Mouse (Mus musculus) heart, embryonic 15.5 days (tissue): ENCODE measurements around the gene Zmynd11. TPM values are rescaled to one million over a fixed set of nuclear protein-coding genes. Genes with fewer than 3 reads are reported as not detected.

Source experiments
- ATAC-seq: fragments of 200-750 bp; cut with Nextera tagmentation; replicated peaks from 2 replicates; pipeline ENCODE4 v1.8.0; 2017; ENCODE audit warnings: low read depth, moderate TSS enrichment; ENCODE audit not compliant: insufficient number of reproducible peaks, insufficient read depth, low FRiP score
- H3K27ac ChIP-seq: fragments of 300-500 bp; sonication (generic); 2 replicates; pipeline ENCODE4 v1.5.1; 2015; ENCODE audit warnings: mild to moderate bottlenecking, inconsistent platforms
- H3K27me3 ChIP-seq: fragments of 300-500 bp; sonication (generic); 2 replicates; pipeline ENCODE4 v1.6.1; 2015; ENCODE audit warnings: inconsistent platforms
- H3K36me3 ChIP-seq: fragments of 300-500 bp; sonication (generic); 2 replicates; pipeline ENCODE4 v1.6.1; 2015; ENCODE audit warnings: mild to moderate bottlenecking, inconsistent platforms
- H3K4me1 ChIP-seq: fragments of 300-500 bp; sonication (generic); replicated peaks from 2 replicates; pipeline ENCODE4 v1.6.1; 2015; ENCODE audit warnings: inconsistent platforms
- H3K4me2 ChIP-seq: fragments of 300-500 bp; sonication (generic); 2 replicates; pipeline ENCODE4 v1.6.1; 2015; ENCODE audit warnings: inconsistent platforms, mild to moderate bottlenecking, moderate library complexity
- H3K4me3 ChIP-seq: fragments of 300-500 bp; sonication (generic); 2 replicates; pipeline ENCODE4 v1.5.1; 2015; ENCODE audit warnings: mild to moderate bottlenecking, inconsistent platforms
- H3K9ac ChIP-seq: fragments of 300-500 bp; sonication (generic); 2 replicates; pipeline ENCODE4 v1.6.1; 2015; ENCODE audit warnings: mild to moderate bottlenecking, inconsistent platforms
- H3K9me3 ChIP-seq: fragments of 300-500 bp; sonication (generic); replicated peaks from 2 replicates; pipeline ENCODE4 v1.6.1; 2016; ENCODE audit warnings: inconsistent platforms
- WGBS: fragments of 180-500 bp; shearing (Covaris S2); methylation state at CpG from one replicate; pipeline ENCODE4 v1.1.7; 2015; ENCODE audit warnings: mixed read lengths; 5-methylcytosine and 5-hydroxymethylcytosine counted together
- polyA plus RNA-seq: library from polyadenylated mRNA; unstranded; fragments of >200 nt; fragmentation: Nextera tagmentation; extraction: Ambion mirVana; gene quantifications from 2 replicates; pipeline ENCODE4 v1.2.1, GENCODE M21; 2015

The Zmynd11 gene
- polyA plus RNA-seq, 1 experiment from 2014 or later = 117 TPM

GRCm38 (mm10) chr13:9689366-9689765, 75.8 kb downstream of the Zmynd11 start:
- ATAC-seq = no peak
- no peak overlapping the region for H3K9ac ChIP-seq
- H3K9me3 ChIP-seq = no peaks in the 10 kb centered on the region
- no peak overlapping the region for H3K27ac ChIP-seq
- WGBS = 87% methylated on average over 16 of the region's 16 CpGs
- H3K4me3 ChIP-seq = no peak overlapping the region
- H3K36me3 ChIP-seq = peaks cover 78% of the 10 kb centered on the region
- no peaks in the 10 kb centered on the region for H3K4me1 ChIP-seq
- no peak overlapping the region for H3K4me2 ChIP-seq
- no peaks in the 10 kb centered on the region for H3K27me3 ChIP-seq

DNA sequence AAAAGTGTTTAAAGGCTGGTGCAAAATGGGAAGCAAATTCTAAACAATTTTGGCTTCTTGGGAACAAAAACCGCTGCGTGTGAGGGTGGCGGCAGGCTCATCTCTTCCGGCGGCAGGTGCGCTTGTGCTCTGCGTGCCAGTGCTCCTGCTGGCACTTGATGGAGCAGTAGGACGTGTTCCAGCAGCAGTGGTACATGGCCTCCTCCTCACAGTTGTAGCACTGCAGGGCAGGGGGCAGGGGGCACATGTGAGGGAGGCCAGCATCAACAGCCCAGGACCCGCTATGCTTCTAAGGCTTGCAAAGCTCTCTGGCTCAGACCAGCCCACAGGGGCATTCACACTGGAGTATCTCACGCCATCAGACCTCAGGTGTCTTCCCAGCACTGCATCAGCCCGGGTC, 78.4 kb downstream of the Zmynd11 start:
- H3K27ac ChIP-seq = no peak overlapping the region
- no peak for ATAC-seq
- no peaks in the 10 kb centered on the region for H3K4me1 ChIP-seq
- no peak overlapping the region for H3K9ac ChIP-seq
- H3K27me3 ChIP-seq = no peaks in the 10 kb centered on the region
- peaks cover 80% of the 10 kb centered on the region for H3K36me3 ChIP-seq
- H3K4me3 ChIP-seq = no peak overlapping the region
- H3K9me3 ChIP-seq = no peaks in the 10 kb centered on the region
- H3K4me2 ChIP-seq = no peak overlapping the region
- whole genome bisulfite sequencing = 92% methylated on average over 11 of the region's 11 CpGs

GRCm38 (mm10) chr13:9686261-9686660, 78.9 kb downstream of the Zmynd11 start:
- H3K4me1 ChIP-seq = no peaks in the 10 kb centered on the region
- no peaks in the 10 kb centered on the region for H3K9me3 ChIP-seq
- H3K36me3 ChIP-seq = peaks cover 82% of the 10 kb centered on the region
- no peak overlapping the region for H3K4me3 ChIP-seq
- no peaks in the 10 kb centered on the region for H3K27me3 ChIP-seq
- 89% methylated on average over 7 of the region's 7 CpGs for WGBS
- H3K9ac ChIP-seq = no peak overlapping the region
- ATAC-seq = no peak
- no peak overlapping the region for H3K27ac ChIP-seq
- no peak overlapping the region for H3K4me2 ChIP-seq

GRCm38 (mm10) chr13:9684153-9684923, 80.8 kb downstream of the Zmynd11 start:
- H3K9me3 ChIP-seq = no peaks in the 10 kb centered on the region
- peaks cover 68% of the 10 kb centered on the region for H3K36me3 ChIP-seq
- no peaks in the 10 kb centered on the region for H3K4me1 ChIP-seq
- H3K27me3 ChIP-seq = no peaks in the 10 kb centered on the region
- no peak overlapping the region for H3K27ac ChIP-seq
- no peak for ATAC-seq
- H3K4me3 ChIP-seq = no peak overlapping the region
- H3K4me2 ChIP-seq = no peak overlapping the region
- 86% methylated on average over 11 of the region's 11 CpGs for WGBS
- no peak overlapping the region for H3K9ac ChIP-seq

DNA sequence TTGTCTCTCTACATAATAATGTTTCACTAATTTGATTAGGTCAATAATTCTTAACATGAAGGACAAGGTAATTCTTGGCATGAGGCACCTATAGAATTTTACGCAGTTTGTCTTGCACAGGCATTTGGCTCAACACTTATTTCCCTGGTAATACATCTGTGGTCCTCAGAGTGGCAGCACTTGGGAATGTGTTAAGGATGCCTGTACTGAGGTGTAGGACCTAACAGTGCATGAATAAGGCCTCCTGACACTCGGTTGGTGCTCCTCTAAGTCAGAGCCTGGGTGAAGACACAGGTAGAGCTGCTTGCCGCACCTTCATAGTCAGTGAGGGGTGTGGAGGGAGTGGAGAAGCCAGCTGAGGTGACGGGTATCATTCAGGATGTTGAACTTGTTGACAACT, 81.8 kb downstream of the Zmynd11 start:
- Histone ChIP-seq H3K9me3 (no peaks in the 10 kb centered on the region), H3K4me2 (no peak overlapping the region), H3K36me3 (peaks cover 57% of the 10 kb centered on the region), H3K27me3 (no peaks in the 10 kb centered on the region), H3K4me1 (no peaks in the 10 kb centered on the region), H3K4me3 (no peak overlapping the region), H3K27ac (no peak overlapping the region), H3K9ac (no peak overlapping the region)
- no peak for ATAC-seq
- WGBS = 87% methylated on average over 4 of the region's 4 CpGs

- Histone ChIP-seq H3K4me3 (no peak overlapping the region), H3K27ac (no peak overlapping the region), H3K9me3 (peaks cover under 1% of the 10 kb centered on the region; the same call in 1 of the 2 replicates), H3K36me3 (peaks cover 39% of the 10 kb centered on the region), H3K4me2 (no peak overlapping the region), H3K9ac (no peak overlapping the region), H3K27me3 (no peaks in the 10 kb centered on the region), H3K4me1 (no peaks in the 10 kb centered on the region)
- 97% methylated on average over 3 of the region's 3 CpGs for WGBS
- ATAC-seq = no peak
Measured at GRCm38 (mm10) chr13:9681492-9681891, 83.6 kb downstream of the Zmynd11 start.

DNA sequence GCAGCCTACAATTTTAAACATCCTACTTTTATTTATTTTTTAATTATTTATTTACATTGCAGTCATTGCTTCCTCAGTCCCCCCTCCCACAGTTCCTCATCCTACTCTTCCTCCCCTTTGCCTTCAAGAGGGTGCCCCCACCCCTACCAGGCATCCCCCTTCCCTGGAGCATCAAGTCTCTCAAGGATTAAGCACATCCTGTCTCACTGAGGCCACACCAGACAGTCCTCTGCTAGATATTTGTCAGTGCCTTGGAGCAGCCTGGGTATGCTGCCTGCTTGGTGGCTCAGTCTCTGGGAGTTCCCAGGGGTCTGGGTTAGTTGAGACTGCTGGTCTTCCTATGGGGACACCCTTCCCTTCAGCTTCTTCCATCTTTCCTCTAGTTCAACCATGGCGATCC, 91.0 kb downstream of the Zmynd11 start:
- no peak for ATAC-seq
- 100% methylated on average over 1 of the region's 1 CpGs for WGBS
- Histone ChIP-seq H3K4me3 (no peak overlapping the region), H3K27ac (no peak overlapping the region), H3K9ac (no peak overlapping the region), H3K9me3 (peaks cover 5% of the 10 kb centered on the region; the same call in 1 of the 2 replicates), H3K4me2 (no peak overlapping the region), H3K27me3 (no peaks in the 10 kb centered on the region), H3K4me1 (no peaks in the 10 kb centered on the region), H3K36me3 (no peaks in the 10 kb centered on the region)

GRCm38 (mm10) chr13:9669246-9669645, 95.9 kb downstream of the Zmynd11 start:
- ATAC-seq = no peak
- H3K4me3 ChIP-seq = no peak overlapping the region
- no peak overlapping the region for H3K4me2 ChIP-seq
- no peak overlapping the region for H3K9ac ChIP-seq
- H3K27ac ChIP-seq = no peak overlapping the region
- WGBS = 89% methylated on average over 5 of the region's 5 CpGs
- no peaks in the 10 kb centered on the region for H3K4me1 ChIP-seq
- no peaks in the 10 kb centered on the region for H3K27me3 ChIP-seq
- H3K9me3 ChIP-seq = no peaks in the 10 kb centered on the region
- peaks cover 2% of the 10 kb centered on the region; the same call in 1 of the 2 replicates for H3K36me3 ChIP-seq

DNA sequence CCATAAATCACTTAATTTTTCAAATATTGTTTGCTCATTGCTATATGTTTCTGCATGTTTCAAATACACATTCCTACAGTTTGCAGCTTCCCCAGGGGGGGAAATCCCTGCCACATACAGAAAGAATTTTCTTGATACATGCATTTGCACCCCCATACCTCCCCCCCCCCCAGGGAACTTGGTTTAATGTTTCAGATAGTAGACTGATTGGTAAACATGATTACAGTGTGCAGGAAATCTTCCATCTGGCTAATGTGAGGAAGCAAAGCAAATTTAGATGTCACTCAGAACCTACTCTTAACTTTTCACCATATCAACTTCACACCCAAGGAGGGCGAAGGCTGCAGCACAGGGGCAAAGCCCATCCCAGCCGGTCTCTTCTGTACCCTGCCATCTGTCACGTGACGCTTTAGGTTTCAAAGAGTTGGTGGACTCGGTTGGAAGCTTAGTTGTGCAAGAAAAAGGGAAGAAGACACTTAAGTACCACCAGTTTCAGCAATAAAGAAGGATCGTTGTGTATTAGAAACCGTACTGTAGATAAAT, 97.1 kb downstream of the Zmynd11 start:
- Histone ChIP-seq H3K4me3 (no peak overlapping the region), H3K9ac (no peak overlapping the region), H3K4me1 (no peaks in the 10 kb centered on the region), H3K9me3 (no peaks in the 10 kb centered on the region), H3K4me2 (no peak overlapping the region), H3K27me3 (no peaks in the 10 kb centered on the region), H3K27ac (no peak overlapping the region), H3K36me3 (peaks cover 5% of the 10 kb centered on the region; the same call in 1 of the 2 replicates)
- 64% methylated on average over 7 of the region's 7 CpGs for WGBS
- no peak for ATAC-seq

GRCm38 (mm10) chr13:9663593-9663992, 101.5 kb downstream of the Zmynd11 start:
- Histone ChIP-seq H3K36me3 (peaks cover 31% of the 10 kb centered on the region), H3K4me2 (no peak overlapping the region), H3K4me3 (no peak overlapping the region), H3K9me3 (no peaks in the 10 kb centered on the region), H3K27me3 (no peaks in the 10 kb centered on the region), H3K9ac (no peak overlapping the region), H3K4me1 (no peaks in the 10 kb centered on the region), H3K27ac (no peak overlapping the region)
- no peak for ATAC-seq
- WGBS = 90% methylated on average over 1 of the region's 1 CpGs

DNA sequence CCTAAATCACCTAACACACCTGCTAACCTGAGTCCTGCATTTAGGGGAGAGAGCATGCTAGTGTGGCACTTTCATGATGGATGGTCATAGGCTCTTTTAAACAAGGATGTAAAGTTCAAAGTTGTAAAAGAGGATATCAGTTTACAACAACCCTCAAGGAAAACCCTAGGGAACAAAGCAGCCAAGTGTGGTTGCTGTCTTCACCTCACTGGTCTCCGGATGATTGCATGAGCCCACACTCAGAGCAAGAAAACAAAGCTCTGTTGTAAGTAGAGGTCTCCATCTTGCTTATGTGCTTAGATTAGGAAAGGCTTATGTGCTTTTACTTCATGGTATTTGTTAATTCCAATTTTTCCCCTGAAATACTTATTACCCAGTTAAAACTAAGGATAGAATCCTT, 104.4 kb downstream of the Zmynd11 start:
- H3K36me3 ChIP-seq = peaks cover 42% of the 10 kb centered on the region
- whole genome bisulfite sequencing = 62% methylated on average over 1 of the region's 1 CpGs
- H3K4me1 ChIP-seq = no peaks in the 10 kb centered on the region
- H3K27me3 ChIP-seq = no peaks in the 10 kb centered on the region
- H3K4me3 ChIP-seq = no peak overlapping the region
- ATAC-seq = no peak
- H3K9me3 ChIP-seq = no peaks in the 10 kb centered on the region
- H3K27ac ChIP-seq = no peak overlapping the region
- H3K9ac ChIP-seq = no peak overlapping the region
- no peak overlapping the region for H3K4me2 ChIP-seq

DNA sequence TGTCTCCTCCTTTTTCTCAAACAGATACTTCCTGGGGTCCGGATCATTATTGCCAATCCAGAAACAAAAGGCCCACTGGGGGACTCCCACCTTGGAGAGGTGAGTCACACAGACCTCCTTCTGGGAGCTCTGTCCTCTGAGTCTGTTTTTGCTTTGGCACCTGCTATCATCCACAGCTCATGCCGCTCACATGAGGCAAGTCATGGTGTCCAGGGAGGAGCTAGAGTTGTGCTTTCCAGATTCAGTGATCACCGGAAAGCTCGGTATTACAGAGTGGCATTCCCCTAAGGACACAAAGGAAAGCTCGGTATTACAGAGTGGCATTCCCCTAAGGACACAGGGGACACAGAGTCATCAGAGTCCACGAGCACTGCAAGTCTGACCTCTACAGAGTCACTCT, 108.5 kb downstream of the Zmynd11 start:
- Histone ChIP-seq H3K4me1 (no peaks in the 10 kb centered on the region), H3K9ac (no peak overlapping the region), H3K27me3 (no peaks in the 10 kb centered on the region), H3K9me3 (no peaks in the 10 kb centered on the region), H3K36me3 (peaks cover 24% of the 10 kb centered on the region), H3K4me2 (no peak overlapping the region), H3K27ac (no peak overlapping the region), H3K4me3 (no peak overlapping the region)
- no peak for ATAC-seq
- 84% methylated on average over 6 of the region's 6 CpGs for WGBS
